Mouse (Mus musculus) hematopoietic stem cell, adult 5-6 weeks (primary cell): ENCODE measurements around the gene Chst8. TPM values are rescaled to one million over a fixed set of nuclear protein-coding genes. Genes with fewer than 3 reads are reported as not detected.

Experiments used
- ATAC-seq, 2 experiments: fragments of 125-278 bp in 1 of 2; replicated peaks in 1 of 2; 2 replicates each; pipeline ENCODE4 v1.8.0; 2016 to 2017; ENCODE audit warnings: inconsistent platforms in 2 of 2, mild to moderate bottlenecking in 2 of 2, moderate number of reproducible peaks in 2 of 2, low read depth in 1 of 2, moderate TSS enrichment in 1 of 2; ENCODE audit not compliant: low FRiP score in 2 of 2, poor library complexity in 2 of 2, severe bottlenecking in 2 of 2, insufficient read depth in 1 of 2, low TSS enrichment in 1 of 2
- total RNA-seq: library from RNA; stranded (forward); fragments of 172-1452, 232-1000 nt; gene quantifications from 2 replicates; pipeline ENCODE4 v1.2.3, GENCODE M21; 2017

Gene Chst8
- total RNA-seq, 1 experiment from 2014 or later = not detected

GRCm38 (mm10) chr7:34734348-34734747 is 78.2 kb downstream of the Chst8 start:
- ATAC-seq = no peak

- no peak for ATAC-seq
Observed at GRCm38 (mm10) chr7:34728931-34729330, 83.6 kb downstream of the Chst8 start.

- no peak for ATAC-seq
Observed at GRCm38 (mm10) chr7:34725206-34725605, 87.3 kb downstream of the Chst8 start.

GRCm38 (mm10) chr7:34722551-34723230 is 89.8 kb downstream of the Chst8 start:
- ATAC-seq = no peak

GRCm38 (mm10) chr7:34722151-34722550 is 90.4 kb downstream of the Chst8 start:
- ATAC-seq = no peak

GRCm38 (mm10) chr7:34721650-34722048 is 90.9 kb downstream of the Chst8 start:
- no peak for ATAC-seq

- no peak for ATAC-seq
Observed at GRCm38 (mm10) chr7:34720882-34721649, 91.4 kb downstream of the Chst8 start.

GRCm38 (mm10) chr7:34719599-34719998 is 92.9 kb downstream of the Chst8 start:
- ATAC-seq = 0 out of 4 replicates have a peak, but pooled peaks have one; percentile 26 to 42

- ATAC-seq = no peak
Observed at GRCm38 (mm10) chr7:34718651-34719050, 93.9 kb downstream of the Chst8 start.

- no peak for ATAC-seq
Observed at GRCm38 (mm10) chr7:34717161-34717810, 95.2 kb downstream of the Chst8 start.

- no peak for ATAC-seq
Observed at GRCm38 (mm10) chr7:34714848-34715460, 97.6 kb downstream of the Chst8 start.

- no peak for ATAC-seq
Observed at GRCm38 (mm10) chr7:34709111-34709510, 103.4 kb downstream of the Chst8 start.

- ATAC-seq = no peak
Observed at GRCm38 (mm10) chr7:34704401-34704800, 108.1 kb downstream of the Chst8 start.

GRCm38 (mm10) chr7:34703437-34703836 is 109.1 kb downstream of the Chst8 start:
- no peak for ATAC-seq

GRCm38 (mm10) chr7:34702718-34703351 is 109.7 kb downstream of the Chst8 start:
- ATAC-seq = peak in 1 of 2 experiments; percentile 36; a peak in 1 of 4 replicates

GRCm38 (mm10) chr7:34699888-34700287 is 112.6 kb downstream of the Chst8 start:
- no peak for ATAC-seq

- no peak for ATAC-seq
Observed at GRCm38 (mm10) chr7:34698221-34698620, 114.3 kb downstream of the Chst8 start.
